Mouse (Mus musculus) ES-E14 (cell line): ENCODE results near the gene Ctnnbl1.

Experiments used
- CHD2 ChIP-seq: IDR thresholded peaks from 2 replicates; pipeline ENCODE4 v1.6.1; 2014; ENCODE audit warnings: mild to moderate bottlenecking, low read depth, low read length, inconsistent platforms
- HCFC1 ChIP-seq: IDR thresholded peaks from 2 replicates; pipeline ENCODE4 v1.6.1; 2012; ENCODE audit warnings: low read length, inconsistent platforms, borderline replicate concordance; ENCODE audit not compliant: insufficient read depth
- ZC3H11A ChIP-seq: IDR thresholded peaks from 2 replicates; pipeline ENCODE4 v1.6.1; 2012; ENCODE audit warnings: low read depth, mild to moderate bottlenecking, inconsistent platforms, low read length, borderline replicate concordance
- ZNF384 ChIP-seq: IDR thresholded peaks from 2 replicates; pipeline ENCODE4 v1.6.1; 2012; ENCODE audit warnings: low read depth, low read length, inconsistent platforms

- TF ChIP-seq HCFC1 (no peak), CHD2 (no peak), ZNF384 (no peak), ZC3H11A (no peak)
These were observed 187.3 kb downstream of the Ctnnbl1 start for GRCm38 (mm10) chr2:157924504-157924903.
